15 mouse cellular contexts compared by ENCODE assay signal in the genomic region with DNA sequence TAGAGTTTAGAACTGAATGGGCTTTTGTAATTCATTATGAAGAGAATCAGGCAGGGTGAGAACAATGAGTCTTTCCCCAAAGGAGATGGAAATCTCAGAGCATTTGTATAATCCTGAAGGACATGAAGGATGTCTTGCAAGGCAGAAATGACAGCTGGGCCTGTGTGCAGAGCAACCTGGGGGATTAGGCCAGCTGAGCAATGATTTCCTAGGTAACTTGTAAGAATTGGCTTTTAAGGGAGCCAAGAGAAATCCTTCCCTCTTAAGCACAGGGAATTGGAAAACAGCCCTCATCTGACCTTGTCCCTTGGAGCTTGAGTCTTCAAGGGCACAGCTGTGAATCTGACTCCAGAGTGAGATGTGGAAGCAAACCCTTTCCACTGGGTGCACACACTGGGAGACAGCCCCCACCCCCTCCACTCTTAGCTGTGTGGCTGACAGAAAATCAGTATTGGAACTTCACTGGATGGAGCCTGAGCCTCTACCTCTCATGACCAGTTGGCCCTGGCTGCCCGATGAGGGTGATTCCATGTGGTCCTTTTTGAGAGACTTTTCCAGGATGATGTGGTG. TPM values are rescaled to one million over a fixed set of nuclear protein-coding genes. Genes with fewer than 3 reads are reported as not detected.
DNase-seq lines count a peak whose midpoint lies in the region; ATAC-seq and TF ChIP-seq lines count a peak whose summit lies in the region.
"Had no signal": no experiment of that assay in that cellular context is flagged by ENCODE, and none has a peak within 500 bp of the region (broad histone marks: within the 10 kb centered on the region; RNA-seq: fewer than 3 reads in every experiment).

No protein-coding gene starts in this region.

- TF ChIP-seq EP300 in heart, adult 2 months (IDR thresholded peaks at IDR 0.05; ENCODE audit: insufficient read depth, low read depth, low read length), result no peak

- 0 out of 2 replicates have a peak overlapping the region, but pooled peaks have one; percentile 3 for H3K27ac ChIP-seq in heart, embryonic 16.5 days (ENCODE audit: low read length)
- H3K27ac ChIP-seq in heart, adult 2 months, result no peak overlapping the region
- H3K27ac ChIP-seq in hindbrain, postnatal 0 days, result peak overlapping the region; percentile 43; the same call in 1 of the 2 replicates
- H3K27ac ChIP-seq: embryonic facial prominence, embryonic 15.5 days; lung, embryonic 15.5 days; stomach, embryonic 15.5 days had no signal

- ATAC-seq in heart, embryonic 16.5 days (replicated peaks; ENCODE audit: extremely low read depth, insufficient read depth, low FRiP score), result no peak
- no peak; the same call in 1 of the 2 replicates for ATAC-seq in hindbrain, postnatal 0 days

- no peak overlapping the region for H3K4me2 ChIP-seq in heart, embryonic 16.5 days (ENCODE audit: low read depth, low read length)
- no peak overlapping the region for H3K4me2 ChIP-seq in hindbrain, postnatal 0 days (ENCODE audit: low read depth, low read length)
- H3K4me2 ChIP-seq: embryonic facial prominence, embryonic 15.5 days; lung, embryonic 15.5 days; stomach, embryonic 15.5 days had no signal

- intact Hi-C loops in heart, adult 2 months (cut with DNase I), result no loop called here

- H3K27me3 ChIP-seq in heart, embryonic 16.5 days (ENCODE audit: control insufficient read depth, insufficient read depth, low read length), result no peaks in the 10 kb centered on the region
- no peaks in the 10 kb centered on the region for H3K27me3 ChIP-seq in heart, adult 2 months (ENCODE audit: control insufficient read depth, insufficient read depth, low read length)
- H3K27me3 ChIP-seq in hindbrain, postnatal 0 days (ENCODE audit: insufficient read depth, low read length), result no peaks in the 10 kb centered on the region
- H3K27me3 ChIP-seq: embryonic facial prominence, embryonic 15.5 days; lung, embryonic 15.5 days; stomach, embryonic 15.5 days had no signal

- TF ChIP-seq POLR2A in heart, adult 2 months (IDR thresholded peaks at IDR 0.05; ENCODE audit: insufficient read depth, low read depth, low read length), result no peak

- no peak overlapping the region for H3K4me3 ChIP-seq in heart, embryonic 16.5 days (ENCODE audit: low read length)
- no peak overlapping the region for H3K4me3 ChIP-seq in heart, adult 2 months
- H3K4me3 ChIP-seq in hindbrain, postnatal 0 days (ENCODE audit: low read length), result no peak overlapping the region
- H3K4me3 ChIP-seq: embryonic facial prominence, embryonic 15.5 days; lung, embryonic 15.5 days; stomach, embryonic 15.5 days had no signal

- no peaks in the 10 kb centered on the region for H3K79me2 ChIP-seq in heart, adult 2 months (replicated peaks; ENCODE audit: control insufficient read depth, insufficient read depth, low read length)

- peak; percentile 21 for DNase-seq in adrenal gland, postnatal 14 days
- no peak for DNase-seq in adrenal gland, adult 8-10 months
- DNase-seq in heart, adult 2 months, result no peak
- DNase-seq in R1 (ENCODE audit: low read depth, low spot score), result peak; percentile 23
- peak; percentile 40 for DNase-seq in hindbrain, postnatal 0 days (ENCODE audit: low spot score)
- DNase-seq in thymus, postnatal 14 days, result no peak
- no peak for DNase-seq in cerebellum, postnatal 14 days
- DNase-seq: cerebellum, postnatal 25 days; gastrocnemius, postnatal 25 days; kidney, postnatal 36 days; liver had no signal

- no peak overlapping the region for H3K9ac ChIP-seq in heart, embryonic 16.5 days (ENCODE audit: low read length)
- no peak overlapping the region for H3K9ac ChIP-seq in heart, adult 2 months (ENCODE audit: low read depth, low read length)
- no peak overlapping the region for H3K9ac ChIP-seq in hindbrain, postnatal 0 days (replicated peaks; ENCODE audit: low read length)
- H3K9ac ChIP-seq: embryonic facial prominence, embryonic 15.5 days; lung, embryonic 15.5 days; stomach, embryonic 15.5 days had no signal

- H3K9me3 ChIP-seq in heart, embryonic 16.5 days (replicated peaks; ENCODE audit: control insufficient read depth, low read length), result no peaks in the 10 kb centered on the region
- H3K9me3 ChIP-seq in hindbrain, postnatal 0 days (ENCODE audit: low read length), result no peaks in the 10 kb centered on the region
- H3K9me3 ChIP-seq: embryonic facial prominence, embryonic 15.5 days; lung, embryonic 15.5 days; stomach, embryonic 15.5 days had no signal

- 81% methylated on average over 1 of the region's 1 CpGs for WGBS in heart, embryonic 16.5 days
- WGBS in heart, adult 2 months, result 92% methylated on average over 1 of the region's 1 CpGs
- WGBS in hindbrain, postnatal 0 days, result 76% methylated on average over 1 of the region's 1 CpGs

- H3K4me1 ChIP-seq in heart, embryonic 16.5 days (ENCODE audit: control insufficient read depth, insufficient read depth, low read length), result peaks cover 25% of the 10 kb centered on the region
- H3K4me1 ChIP-seq in heart, adult 2 months (ENCODE audit: control insufficient read depth, insufficient read depth, low read length), result peaks cover 1% of the 10 kb centered on the region; the same call in 1 of the 2 replicates
- H3K4me1 ChIP-seq in hindbrain, postnatal 0 days (ENCODE audit: insufficient read depth, low read length), result peaks cover 14% of the 10 kb centered on the region
- H3K4me1 ChIP-seq: embryonic facial prominence, embryonic 15.5 days had no signal

- no peaks in the 10 kb centered on the region for H3K36me3 ChIP-seq in heart, embryonic 16.5 days (ENCODE audit: control insufficient read depth, insufficient read depth)
- H3K36me3 ChIP-seq in heart, adult 2 months (ENCODE audit: control insufficient read depth, insufficient read depth, low read length), result no peaks in the 10 kb centered on the region
- H3K36me3 ChIP-seq in hindbrain, postnatal 0 days (ENCODE audit: insufficient read depth, low read length), result no peaks in the 10 kb centered on the region
- H3K36me3 ChIP-seq: lung, embryonic 15.5 days had no signal

- no peak for TF ChIP-seq CTCF in heart, adult 2 months (IDR thresholded peaks at IDR 0.05)
- TF ChIP-seq CTCF in hindbrain, postnatal 0 days (IDR thresholded peaks at IDR 0.05; ENCODE audit: low read depth), result no peak

RNA-seq across cellular contexts. Expression of a gene that starts 41.4 kb away (rescaled TPM):
- total RNA-seq in adrenal gland, postnatal 14 days (2021), result 83.9 and 87.5 TPM in 2 replicates
- total RNA-seq in adrenal gland, adult 8-10 months (2022), result 100 to 1,000 TPM; 105 to 132 (median 121) TPM
- 35.5 and 39.6 TPM in 2 replicates for polyA plus RNA-seq in heart, embryonic 16.5 days (2015; fragmentation: Nextera tagmentation; extraction: Ambion mirVana)
- total RNA-seq in heart, adult 2 months (2021), result 10 to 100 TPM; 68.4 TPM
- 41.6 and 52.9 TPM in 2 replicates for polyA plus RNA-seq in heart, adult 2 months (2012; rRNA removed)
- total RNA-seq in hindbrain, postnatal 0 days (2014; rRNA removed), result 199 and 230 TPM in 2 replicates
- 76.5 and 79.6 TPM in 2 replicates for polyA plus RNA-seq in hindbrain, postnatal 0 days (2015; fragmentation: Nextera tagmentation; extraction: Ambion mirVana)

Comparison
In these comparisons a context has a peak if more than half of its experiments do, and no peak if none do; other contexts are left out.
1. DNase-seq: peak in adrenal gland, postnatal 14 days (single experiment), R1 (single experiment) and hindbrain, postnatal 0 days (single experiment); none in adrenal gland, adult 8-10 months (single experiment), heart, adult 2 months (0 of 2), thymus, postnatal 14 days (single experiment) and cerebellum, postnatal 14 days (0 of 2).